Mouse (Mus musculus) cerebellum, adult 11 months (tissue): ENCODE measurements at regions not wholly inside any gene's neighbourhood (a gene's known extent, or its start where the extent isn't known, plus 50 kb on each side); places are given as distances from the start of the nearest gene placed in this dataset.

ENCODE experiments used
- DNase-seq: peaks from one replicate; pipeline ENCODE4 v3.0.0; 2022

DNA sequence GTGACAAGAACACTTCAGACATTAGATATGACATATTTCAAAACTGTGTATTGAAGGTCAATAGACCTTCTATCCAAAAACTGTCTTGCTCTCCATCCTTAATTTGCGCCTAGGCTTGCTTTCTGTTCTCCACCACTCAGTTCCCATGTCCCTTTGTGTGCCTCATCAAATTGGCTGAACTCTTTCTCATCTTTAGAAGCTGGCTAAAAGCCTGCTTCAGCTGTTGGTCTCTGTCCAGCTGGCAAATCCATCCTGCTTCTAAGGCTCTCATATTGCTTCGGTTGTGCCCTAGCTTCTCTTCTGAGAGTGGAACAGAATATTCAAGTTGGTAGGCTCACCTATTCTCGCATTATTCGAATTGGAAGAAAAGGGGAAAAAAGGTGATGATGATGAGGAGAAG is 322.6 kb upstream of the Klf12 start:
- DNase-seq, result no peak

- no peak for DNase-seq
Observed at GRCm38 (mm10) chr14:100600886-100601451, 316.5 kb upstream of the Klf12 start.

DNA sequence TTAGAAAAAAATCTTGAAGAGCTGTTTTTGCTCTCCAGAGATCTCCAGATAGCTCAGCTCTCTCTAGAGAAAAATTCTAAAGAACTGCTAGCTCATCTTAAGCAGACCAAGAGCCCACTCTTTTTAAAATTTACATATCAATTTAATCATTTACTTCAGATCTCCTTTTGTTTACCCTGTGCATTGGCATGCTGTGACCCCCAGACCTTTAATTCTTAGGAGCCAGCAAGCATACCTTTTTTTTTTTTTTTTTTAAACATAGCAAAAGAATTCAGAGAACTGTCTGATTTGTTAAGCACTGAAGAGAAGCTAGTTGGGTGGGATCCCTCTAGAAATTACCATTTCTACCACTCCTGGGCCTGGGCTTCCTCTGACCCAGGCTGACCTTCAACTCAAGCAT is 285.5 kb upstream of the Klf12 start:
- DNase-seq, result no peak

GRCm38 (mm10) chr14:100561884-100562283 is 277.4 kb upstream of the Klf12 start:
- no peak for DNase-seq

DNA sequence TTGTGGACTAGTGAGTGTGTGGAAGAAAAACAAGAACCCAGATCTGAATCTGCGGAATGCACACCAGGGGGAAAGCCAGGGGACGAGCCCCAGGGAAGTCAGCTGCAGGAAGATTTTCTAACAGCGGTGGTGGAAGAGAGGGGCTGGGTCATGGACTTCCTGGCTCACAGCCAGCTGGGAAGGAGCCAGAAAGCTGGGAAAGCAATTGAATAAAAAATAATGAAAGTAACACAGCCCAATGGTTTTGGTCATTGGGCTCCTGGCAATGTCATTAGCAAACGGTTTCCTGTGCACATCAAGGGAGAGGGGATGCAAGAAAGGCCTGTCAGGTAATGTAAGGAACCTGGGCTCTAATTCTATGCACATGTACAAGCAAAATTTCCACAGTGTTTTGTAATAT is 273.9 kb upstream of the Klf12 start:
- no peak for DNase-seq

DNA sequence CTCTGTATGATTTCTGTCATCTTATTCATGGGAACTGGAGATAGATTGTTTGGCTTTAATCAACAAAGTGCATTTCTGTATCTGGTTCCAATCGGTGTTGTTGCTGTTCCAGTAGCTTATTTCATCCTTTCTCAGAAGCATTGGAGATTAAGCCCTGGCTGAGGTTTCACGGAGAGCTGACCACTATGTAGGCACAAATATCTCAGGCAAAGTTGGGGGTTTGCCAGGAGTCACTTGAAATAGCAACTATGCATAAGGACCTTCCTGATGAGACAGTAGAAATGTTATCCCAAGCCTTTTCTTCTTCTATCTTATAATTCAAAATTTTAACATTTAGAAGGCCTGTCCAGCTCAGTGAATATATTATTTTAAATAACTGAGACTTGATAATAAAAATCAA is 268.0 kb upstream of the Klf12 start:
- DNase-seq, result no peak

- DNase-seq, result no peak
Observed at GRCm38 (mm10) chr14:100550266-100550665, 265.8 kb upstream of the Klf12 start.

- DNase-seq, result no peak
Observed at GRCm38 (mm10) chr14:100530217-100530616, 245.7 kb upstream of the Klf12 start.

DNA sequence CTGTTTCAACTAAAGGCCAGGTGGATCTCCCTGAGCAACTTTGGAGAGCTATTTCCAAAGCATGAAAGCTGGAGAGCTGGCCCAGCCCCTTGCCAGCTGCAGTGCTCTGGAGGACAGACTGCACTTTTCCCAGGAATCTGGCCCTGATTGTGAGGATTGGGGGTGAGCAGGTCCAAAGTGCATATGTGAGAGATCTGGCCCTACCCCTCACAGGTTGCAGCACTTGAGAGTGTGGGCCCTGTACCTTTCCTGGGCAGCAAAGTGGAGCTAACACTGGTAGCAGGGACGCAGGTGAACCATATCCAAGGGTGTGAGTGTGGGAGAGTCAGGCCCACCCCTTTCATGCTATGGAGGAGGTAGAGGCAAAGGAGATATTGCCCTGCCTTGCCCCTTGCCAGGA is 245.3 kb upstream of the Klf12 start:
- DNase-seq, result no peak

DNA sequence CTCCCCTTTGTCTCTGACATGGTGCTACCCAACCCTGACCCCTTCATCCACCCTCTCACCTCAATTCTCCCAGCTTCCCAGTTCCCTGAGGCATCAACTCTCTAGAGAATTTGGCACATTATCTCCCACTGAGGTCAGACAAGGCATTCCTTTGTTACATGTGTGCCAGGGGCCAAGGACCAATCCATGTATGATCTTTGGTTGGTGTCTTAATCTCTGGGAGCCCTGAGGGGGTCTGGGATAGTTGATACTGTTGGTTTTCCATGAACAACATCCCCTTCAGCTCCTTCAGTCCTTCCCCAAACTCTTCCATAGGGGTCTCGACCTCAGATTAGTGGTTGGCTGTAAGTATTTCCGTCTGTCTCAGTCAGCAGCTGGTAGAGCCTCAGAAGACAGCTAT is 224.9 kb upstream of the Klf12 start:
- DNase-seq, result no peak

- DNase-seq, result no peak
Observed at GRCm38 (mm10) chr14:100508087-100508486, 223.6 kb upstream of the Klf12 start.

DNA sequence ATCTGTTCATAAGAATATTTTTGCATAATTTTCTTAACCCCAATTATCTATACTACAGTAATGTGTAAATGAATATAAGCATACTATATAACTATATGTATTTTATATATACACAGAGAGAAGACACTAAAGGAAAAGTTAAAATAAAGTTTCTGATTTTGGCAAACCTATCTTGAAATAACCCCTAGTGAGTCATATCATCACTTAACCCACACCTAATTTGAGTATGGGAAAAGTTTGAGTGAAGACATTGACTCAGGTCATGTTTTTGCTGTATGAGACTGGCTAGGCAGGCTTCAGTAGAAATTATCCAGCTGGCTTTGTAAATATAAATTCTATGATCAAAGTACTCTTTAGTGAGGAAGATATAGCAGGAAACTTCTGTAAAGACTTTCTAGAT is 223.1 kb upstream of the Klf12 start:
- DNase-seq, result no peak

- no peak for DNase-seq
Observed at GRCm38 (mm10) chr14:100488837-100489236, 204.4 kb upstream of the Klf12 start.

GRCm38 (mm10) chr14:100485489-100485888 is 201.0 kb upstream of the Klf12 start:
- DNase-seq, result no peak

DNA sequence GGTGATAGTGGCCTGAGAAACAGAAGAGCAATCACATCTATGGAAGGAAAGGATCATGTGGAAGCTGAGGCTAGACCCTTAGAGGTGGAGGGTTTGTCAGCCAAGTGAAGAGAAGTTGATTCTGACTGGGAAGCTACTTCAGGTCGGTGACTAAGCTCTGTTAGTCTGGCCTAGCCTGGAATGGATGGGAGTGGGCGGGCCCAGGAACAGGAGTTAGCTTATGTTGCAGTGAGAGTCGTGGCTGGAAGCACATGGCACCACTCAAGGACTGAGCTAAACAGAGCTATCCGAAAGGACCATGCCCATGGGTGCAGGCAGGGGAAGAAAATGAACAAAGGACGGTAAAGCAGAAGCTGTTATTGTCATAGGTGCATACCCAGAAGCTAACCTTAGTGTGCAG is 199.6 kb upstream of the Klf12 start:
- no peak for DNase-seq

DNA sequence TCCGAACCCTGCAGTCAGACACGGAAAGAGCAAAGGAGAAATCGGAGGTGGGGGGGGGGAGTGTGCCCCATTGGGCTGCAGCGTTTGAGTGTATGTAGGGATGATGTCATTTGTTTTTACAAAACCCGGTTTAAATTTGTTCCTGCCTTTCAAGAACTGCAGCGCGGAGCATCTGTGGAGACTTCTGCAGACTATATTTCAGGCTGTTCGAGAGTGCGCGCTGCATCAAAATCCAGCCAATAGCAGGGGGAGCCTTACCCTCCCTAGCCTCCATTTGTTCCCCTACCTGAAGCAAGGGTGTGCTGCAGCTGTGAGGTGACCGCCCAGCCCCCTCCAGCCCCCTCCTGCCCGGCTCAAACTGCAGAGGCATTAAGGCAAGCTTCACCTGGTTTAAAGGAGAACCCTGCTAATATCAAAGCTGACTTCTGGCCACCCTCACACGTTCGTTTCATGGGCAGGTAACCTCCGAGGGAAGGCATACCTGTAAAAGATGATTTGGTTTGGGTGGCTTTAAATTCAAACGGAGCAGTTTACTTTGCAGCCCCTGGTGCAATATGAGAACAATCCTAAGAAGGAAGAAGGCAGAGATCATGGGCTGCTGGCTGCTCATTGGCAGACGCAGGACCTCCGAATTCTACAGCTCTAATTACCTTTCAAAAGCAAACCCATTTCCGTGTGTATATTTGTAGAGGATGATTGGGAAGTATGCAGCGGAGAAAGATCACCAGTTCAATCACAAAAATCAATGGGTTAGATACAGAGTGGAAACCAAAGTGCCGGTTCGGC is 193.3 kb upstream of the Klf12 start:
- DNase-seq, result no peak

- no peak for DNase-seq
Observed at GRCm38 (mm10) chr14:100468311-100468710, 183.8 kb upstream of the Klf12 start.

DNA sequence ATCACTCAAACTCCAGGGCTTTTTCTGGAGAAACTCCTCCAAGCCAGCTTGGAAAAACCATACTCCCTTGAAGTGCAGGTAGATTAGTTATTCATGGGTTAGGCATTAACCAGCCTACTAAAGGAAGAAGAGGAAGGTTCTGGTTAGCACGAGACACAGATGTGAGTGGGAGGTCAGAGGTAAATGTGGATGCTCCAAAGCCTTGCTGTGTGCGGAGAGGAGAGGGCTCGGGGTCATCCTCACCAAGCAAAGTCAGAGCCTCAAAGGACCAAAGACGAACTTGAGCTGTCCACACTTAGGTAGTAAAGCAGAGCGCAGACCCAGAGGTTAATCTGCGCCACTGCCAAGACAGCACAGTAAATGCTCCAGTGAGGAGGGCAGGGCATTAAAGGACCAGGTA is 177.8 kb upstream of the Klf12 start:
- no peak for DNase-seq

DNA sequence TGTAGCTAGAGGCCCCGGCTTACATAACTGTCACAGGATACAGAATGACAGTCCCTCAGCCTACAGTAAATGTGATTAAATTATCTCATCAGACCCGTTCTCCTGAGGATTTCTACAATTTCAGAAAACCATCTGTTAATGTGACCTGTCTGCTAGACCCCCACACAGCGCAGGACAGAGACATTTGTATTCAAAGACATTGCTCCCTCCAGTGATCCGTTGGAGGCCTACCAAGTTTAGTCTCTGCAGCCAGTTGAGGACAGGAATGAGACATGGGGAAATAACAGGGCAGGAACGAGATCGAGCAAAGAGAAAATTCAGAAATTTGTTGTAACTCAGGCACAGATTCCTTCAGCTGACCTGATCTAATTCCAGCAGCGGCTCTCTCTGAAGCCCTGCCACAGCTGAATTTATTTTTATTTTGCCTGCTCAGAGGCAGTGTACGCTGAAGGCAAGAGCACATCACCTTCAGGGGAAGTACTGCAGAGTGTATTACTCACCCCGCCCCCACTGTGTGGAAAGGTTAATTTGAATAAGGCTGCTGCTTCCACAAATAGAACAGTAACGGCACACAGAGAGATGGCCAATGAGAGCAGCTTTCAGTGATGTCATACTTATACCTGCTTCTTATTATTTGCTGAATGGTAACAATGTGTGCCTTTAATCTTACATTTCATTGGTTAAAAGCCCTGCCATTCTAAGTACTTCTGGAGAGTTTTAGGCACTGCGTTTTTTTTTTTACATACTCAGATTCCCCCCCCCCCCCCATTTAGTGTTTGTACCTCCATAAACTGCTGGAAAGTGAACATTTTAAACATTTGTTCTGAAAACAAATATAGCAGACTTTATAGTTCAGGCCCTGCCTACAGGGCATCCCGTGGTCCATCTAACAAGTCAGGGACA is 176.9 kb upstream of the Klf12 start:
- DNase-seq, result peak; percentile 52

GRCm38 (mm10) chr14:100459601-100460290 is 175.3 kb upstream of the Klf12 start:
- no peak for DNase-seq

DNA sequence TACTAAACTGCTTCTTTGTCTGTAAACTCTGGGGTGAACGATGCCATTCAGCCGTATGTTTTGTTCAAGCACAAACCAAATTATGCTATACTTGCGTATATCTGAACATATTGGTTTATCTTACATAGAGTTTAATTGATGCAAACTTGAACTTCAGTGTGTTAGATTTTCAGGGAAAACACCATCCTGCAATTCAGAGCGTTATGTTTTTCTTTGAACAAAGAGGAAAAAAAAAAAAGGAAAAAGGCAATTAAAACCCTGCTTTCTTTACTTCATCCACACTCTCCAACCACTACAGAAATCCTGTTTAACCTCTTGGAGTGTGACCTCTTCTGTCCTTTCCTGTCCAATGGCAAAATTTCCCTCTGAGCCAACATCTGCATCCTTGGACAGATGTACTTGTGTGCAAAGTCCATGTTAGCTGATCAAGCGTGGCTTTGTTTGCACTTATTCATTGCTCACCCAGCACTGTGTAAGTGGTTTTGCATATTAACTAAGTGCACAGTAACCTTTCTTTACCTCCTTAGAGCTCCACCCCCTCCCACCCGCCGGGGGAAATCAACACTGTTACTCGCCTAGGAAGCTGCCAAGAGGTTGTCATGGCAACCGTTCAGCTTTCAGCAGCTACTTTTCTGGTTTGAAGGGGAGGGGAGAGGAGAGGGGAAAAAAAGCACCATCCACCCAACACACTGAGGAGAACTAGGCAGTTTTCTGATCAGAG is 174.4 kb upstream of the Klf12 start:
- peak; percentile 38 for DNase-seq
